Mouse (Mus musculus) midbrain, postnatal 0 days (tissue): ENCODE results near the gene Psme1. TPM values are rescaled to one million over a fixed set of nuclear protein-coding genes. Genes with fewer than 3 reads are reported as not detected.

Experiments
- ATAC-seq: fragments of 200-750 bp; cut with Nextera tagmentation; 2 replicates; pipeline ENCODE4 v1.8.0; 2017; ENCODE audit warnings: moderate number of reproducible peaks, mild to moderate bottlenecking, moderate TSS enrichment, moderate library complexity; ENCODE audit not compliant: low FRiP score
- DNase-seq: peaks from one replicate; pipeline ENCODE4 v3.0.0-alpha.2; 2015; ENCODE audit warnings: low spot score
- H3K27ac ChIP-seq: fragments of 300-500 bp; sonication (generic); 2 replicates; pipeline ENCODE4 v1.5.1; 2014; ENCODE audit warnings: low read depth, mild to moderate bottlenecking, low read length, mixed read lengths
- H3K27me3 ChIP-seq: fragments of 300-500 bp; sonication (generic); 2 replicates; pipeline ENCODE4 v1.6.1; 2014; ENCODE audit warnings: low read length, control low read depth, mixed read lengths; ENCODE audit not compliant: insufficient read depth
- H3K36me3 ChIP-seq: fragments of 300-500 bp; sonication (generic); 2 replicates; pipeline ENCODE4 v1.6.1; 2014; ENCODE audit warnings: low read length, control low read depth, mixed read lengths; ENCODE audit not compliant: insufficient read depth
- H3K4me1 ChIP-seq: fragments of 300-500 bp; sonication (generic); 2 replicates; pipeline ENCODE4 v1.6.1; 2014; ENCODE audit warnings: mild to moderate bottlenecking, control low read depth, antibody characterized with exemption, low read length, mixed read lengths; ENCODE audit not compliant: insufficient read depth
- H3K4me2 ChIP-seq: fragments of 300-500 bp; sonication (generic); 2 replicates; pipeline ENCODE4 v1.6.1; 2014; ENCODE audit warnings: low read depth, mild to moderate bottlenecking, low read length, mixed read lengths; ENCODE audit not compliant: poor library complexity, severe bottlenecking
- H3K4me3 ChIP-seq: fragments of 300-500 bp; sonication (generic); 2 replicates; pipeline ENCODE4 v1.5.1; 2014; ENCODE audit warnings: low read depth, mild to moderate bottlenecking, low read length, moderate library complexity
- H3K9ac ChIP-seq: fragments of 300-500 bp; sonication (generic); replicated peaks from 2 replicates; pipeline ENCODE4 v1.6.1; 2014; ENCODE audit warnings: mild to moderate bottlenecking, low read length, moderate library complexity, mixed read lengths; ENCODE audit not compliant: poor library complexity, severe bottlenecking
- H3K9me3 ChIP-seq: fragments of 300-500 bp; sonication (generic); 2 replicates; pipeline ENCODE4 v1.6.1; 2016; ENCODE audit warnings: low read length, control low read depth
- CTCF ChIP-seq: IDR thresholded peaks from 2 replicates; pipeline ENCODE4 v1.5.1; 2016; ENCODE audit warnings: antibody characterized with exemption, mild to moderate bottlenecking
- WGBS: fragments of 180-500 bp; shearing (Covaris S2); extraction: QIAGEN DNeasy Blood & Tissue Kit; methylation state at CpG from one replicate; pipeline ENCODE4 v1.1.7; 2014; 5-methylcytosine and 5-hydroxymethylcytosine counted together
- polyA plus RNA-seq: library from polyadenylated mRNA; unstranded; fragments of >200 nt; fragmentation: Nextera tagmentation; extraction: Ambion mirVana; gene quantifications from 2 replicates; pipeline ENCODE4 v1.2.1, GENCODE M21; 2015
- total RNA-seq: library from RNA; depleted of rRNA; stranded (reverse); fragments of >200 nt; gene quantifications from 2 replicates; pipeline ENCODE4 v1.2.3, GENCODE M21; 2014

The Psme1 gene
- total and polyA plus RNA-seq, 2 experiments from 2014 or later: 119 to 268 TPM

DNA sequence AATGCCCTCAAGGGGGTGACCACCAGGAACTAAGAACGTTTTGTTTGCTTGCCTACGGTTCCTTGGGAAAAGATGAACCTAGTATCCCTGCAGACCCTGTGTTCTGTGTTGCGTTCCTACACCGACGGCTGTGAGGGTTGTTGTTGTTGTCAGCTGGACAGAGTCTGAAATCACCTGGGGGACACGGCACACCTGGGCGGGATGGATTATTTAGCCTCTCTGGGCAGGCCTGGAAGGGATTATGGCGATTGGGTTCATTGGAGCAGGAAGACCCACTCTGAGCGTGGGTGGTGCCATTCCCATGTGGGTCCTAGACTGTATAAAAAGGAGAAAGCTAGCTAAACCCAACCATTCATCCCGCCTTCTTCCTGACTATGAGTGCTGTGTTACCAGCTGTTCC lies 16.1 kb upstream of the Psme1 start:
- H3K27me3 ChIP-seq: no peaks in the 10 kb centered on the region
- ATAC-seq (no peak), DNase-seq (no peak)
- H3K27ac ChIP-seq: no peak overlapping the region
- 84% methylated on average over 10 of the region's 10 CpGs for WGBS
- H3K4me2 ChIP-seq: no peak overlapping the region
- no peak overlapping the region for H3K4me3 ChIP-seq
- H3K9ac ChIP-seq: no peak overlapping the region
- peaks cover 7% of the 10 kb centered on the region; the same call in 1 of the 2 replicates for H3K4me1 ChIP-seq
- H3K36me3 ChIP-seq: peaks cover 37% of the 10 kb centered on the region
- TF ChIP-seq CTCF: no peak
- H3K9me3 ChIP-seq: no peaks in the 10 kb centered on the region

DNA sequence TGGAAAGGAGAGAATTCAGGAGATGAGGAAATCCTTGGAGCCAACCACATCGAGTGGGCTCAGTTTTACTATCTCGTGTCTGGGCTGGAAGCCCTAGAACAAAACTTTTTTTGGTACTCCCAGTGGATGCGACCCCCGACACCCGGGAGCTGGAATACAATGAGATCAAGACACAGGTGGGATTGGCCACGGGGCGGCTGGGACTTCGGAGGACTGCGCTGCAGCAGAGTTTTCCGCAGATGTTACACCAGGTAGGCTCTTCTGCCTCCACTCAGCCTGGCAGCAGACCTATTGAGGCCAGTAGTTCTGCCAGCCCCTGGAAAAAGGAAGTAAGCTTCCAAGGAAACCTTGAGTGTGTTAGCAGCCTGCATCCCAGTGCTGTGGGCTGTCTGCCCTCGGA lies 14.7 kb upstream of the Psme1 start:
- DNase-seq (no peak), ATAC-seq (no peak)
- Histone ChIP-seq H3K9me3 (no peaks in the 10 kb centered on the region), H3K4me3 (no peak overlapping the region), H3K4me1 (peaks cover 7% of the 10 kb centered on the region; the same call in 1 of the 2 replicates), H3K36me3 (peaks cover 50% of the 10 kb centered on the region), H3K27me3 (no peaks in the 10 kb centered on the region), H3K9ac (0 out of 2 replicates have a peak overlapping the region, but pooled peaks have one; percentile 2), H3K27ac (no peak overlapping the region), H3K4me2 (no peak overlapping the region)
- 91% methylated on average over 11 of the region's 11 CpGs for WGBS
- TF ChIP-seq CTCF: no peak

DNA sequence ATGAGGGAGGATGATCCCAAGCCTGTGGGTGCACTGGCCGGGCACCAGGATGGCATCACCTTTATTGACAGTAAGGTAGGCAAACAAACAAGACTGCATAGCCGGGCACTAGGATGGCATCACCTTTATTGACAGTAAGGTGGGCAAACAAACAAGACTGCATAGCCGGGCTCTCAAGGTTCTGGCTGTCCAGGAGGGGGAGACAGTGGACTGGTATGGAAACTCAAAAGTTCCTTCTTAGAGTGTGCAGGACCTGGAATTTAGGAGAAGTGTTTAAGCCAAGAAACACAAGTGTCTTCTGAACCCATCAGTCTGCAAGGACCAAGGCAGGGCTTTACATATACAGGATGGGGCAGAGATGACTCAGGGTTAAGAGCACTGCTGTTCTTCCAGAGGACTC lies 12.2 kb upstream of the Psme1 start:
- Histone ChIP-seq H3K4me3 (no peak overlapping the region), H3K27me3 (no peaks in the 10 kb centered on the region), H3K4me2 (no peak overlapping the region), H3K36me3 (peaks cover 71% of the 10 kb centered on the region), H3K27ac (no peak overlapping the region), H3K4me1 (peaks cover 7% of the 10 kb centered on the region; the same call in 1 of the 2 replicates), H3K9ac (no peak overlapping the region), H3K9me3 (no peaks in the 10 kb centered on the region)
- DNase-seq (no peak), ATAC-seq (no peak)
- 87% methylated on average over 3 of the region's 3 CpGs for WGBS
- TF ChIP-seq CTCF: peak; percentile 28; the same call in 1 of the 2 replicates

DNA sequence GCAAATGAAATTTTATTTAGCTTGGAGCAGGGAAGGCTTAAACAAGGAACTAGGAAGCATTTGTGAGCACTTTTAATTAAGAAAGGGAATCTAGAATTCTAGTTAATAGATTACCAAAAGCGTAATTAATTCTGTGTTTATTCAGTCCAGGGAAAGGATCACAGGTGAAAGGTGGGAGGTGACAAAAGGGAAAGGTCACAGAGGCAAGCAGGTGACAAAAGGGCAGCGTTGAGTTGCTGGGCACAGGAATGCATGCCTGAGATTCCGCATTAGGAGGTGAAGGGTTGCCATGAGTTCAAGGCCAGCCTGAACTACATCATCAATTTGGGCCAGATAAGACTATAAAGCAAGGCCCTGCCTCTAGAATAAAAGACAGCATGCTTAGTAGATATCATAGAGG lies 10.4 kb upstream of the Psme1 start:
- no peak for TF ChIP-seq CTCF
- Histone ChIP-seq H3K4me3 (no peak overlapping the region), H3K9ac (no peak overlapping the region), H3K27ac (no peak overlapping the region), H3K36me3 (peaks cover 71% of the 10 kb centered on the region), H3K27me3 (no peaks in the 10 kb centered on the region), H3K4me1 (no peaks in the 10 kb centered on the region), H3K4me2 (no peak overlapping the region), H3K9me3 (no peaks in the 10 kb centered on the region)
- DNase-seq (no peak), ATAC-seq (no peak)
- WGBS: 93% methylated on average over 3 of the region's 3 CpGs

DNA sequence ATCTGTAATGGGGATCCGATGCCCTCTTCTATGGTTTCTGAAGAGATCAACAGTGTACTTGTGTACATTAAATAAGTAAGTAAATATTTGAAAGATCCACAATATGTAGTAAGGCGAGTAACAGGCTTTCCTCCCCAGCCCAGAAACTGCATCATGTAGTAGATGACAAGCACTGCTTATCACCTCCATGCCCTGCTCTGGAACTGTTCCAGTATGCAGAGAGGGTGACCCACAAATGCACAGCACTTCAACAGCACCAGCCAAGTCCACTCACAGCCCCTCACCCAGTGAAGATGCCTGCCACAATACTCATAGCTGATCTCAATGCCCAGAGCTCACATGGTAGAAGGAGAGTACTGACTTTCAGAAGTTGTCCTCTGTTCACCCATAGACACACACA lies 7.3 kb upstream of the Psme1 start:
- H3K27ac ChIP-seq: no peak overlapping the region
- no peaks in the 10 kb centered on the region for H3K27me3 ChIP-seq
- H3K4me1 ChIP-seq: no peaks in the 10 kb centered on the region
- ATAC-seq (no peak), DNase-seq (no peak)
- 94% methylated on average over 2 of the region's 2 CpGs for WGBS
- no peak overlapping the region for H3K4me3 ChIP-seq
- no peak overlapping the region for H3K9ac ChIP-seq
- H3K9me3 ChIP-seq: no peaks in the 10 kb centered on the region
- H3K36me3 ChIP-seq: peaks cover 46% of the 10 kb centered on the region
- no peak overlapping the region for H3K4me2 ChIP-seq
- TF ChIP-seq CTCF: no peak

DNA sequence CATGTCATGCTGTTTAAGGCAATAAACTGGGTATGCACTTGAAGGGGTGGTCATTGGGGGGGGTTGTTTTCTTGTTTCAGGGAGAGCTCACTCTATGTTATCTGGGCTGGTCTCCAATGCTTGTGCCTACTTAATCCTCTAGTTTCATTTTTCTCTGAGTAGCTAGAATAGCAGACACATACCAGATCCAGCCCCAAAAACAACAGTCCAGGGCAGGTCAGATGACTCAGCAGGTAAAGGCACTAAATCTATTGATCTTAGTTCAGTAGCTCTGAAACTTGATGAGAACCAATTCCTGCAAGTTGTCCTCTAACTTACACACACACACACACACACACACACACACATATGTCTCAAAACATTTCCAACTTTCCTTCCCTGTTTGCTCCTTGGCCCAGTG lies 6.2 kb upstream of the Psme1 start:
- no peak overlapping the region for H3K4me2 ChIP-seq
- TF ChIP-seq CTCF: no peak

More for the DNA sequence above, 6.2 kb upstream of the Psme1 start:
- Histone ChIP-seq H3K27ac (no peak overlapping the region), H3K27me3 (no peaks in the 10 kb centered on the region), H3K4me3 (no peak overlapping the region), H3K9ac (no peak overlapping the region), H3K4me1 (no peaks in the 10 kb centered on the region), H3K36me3 (peaks cover 35% of the 10 kb centered on the region), H3K9me3 (no peaks in the 10 kb centered on the region)
- no peak for DNase-seq
- no peak for ATAC-seq
